Mouse (Mus musculus) spleen, postnatal 14 days (tissue): ENCODE results near the gene Shisa5.

Experiments used
- DNase-seq, 2 experiments: peaks; one replicate each; pipeline ENCODE4 v3.0.0; 2021 to 2022; ENCODE audit warnings: low spot score in 2 of 2

Shisa5 gene

DNA sequence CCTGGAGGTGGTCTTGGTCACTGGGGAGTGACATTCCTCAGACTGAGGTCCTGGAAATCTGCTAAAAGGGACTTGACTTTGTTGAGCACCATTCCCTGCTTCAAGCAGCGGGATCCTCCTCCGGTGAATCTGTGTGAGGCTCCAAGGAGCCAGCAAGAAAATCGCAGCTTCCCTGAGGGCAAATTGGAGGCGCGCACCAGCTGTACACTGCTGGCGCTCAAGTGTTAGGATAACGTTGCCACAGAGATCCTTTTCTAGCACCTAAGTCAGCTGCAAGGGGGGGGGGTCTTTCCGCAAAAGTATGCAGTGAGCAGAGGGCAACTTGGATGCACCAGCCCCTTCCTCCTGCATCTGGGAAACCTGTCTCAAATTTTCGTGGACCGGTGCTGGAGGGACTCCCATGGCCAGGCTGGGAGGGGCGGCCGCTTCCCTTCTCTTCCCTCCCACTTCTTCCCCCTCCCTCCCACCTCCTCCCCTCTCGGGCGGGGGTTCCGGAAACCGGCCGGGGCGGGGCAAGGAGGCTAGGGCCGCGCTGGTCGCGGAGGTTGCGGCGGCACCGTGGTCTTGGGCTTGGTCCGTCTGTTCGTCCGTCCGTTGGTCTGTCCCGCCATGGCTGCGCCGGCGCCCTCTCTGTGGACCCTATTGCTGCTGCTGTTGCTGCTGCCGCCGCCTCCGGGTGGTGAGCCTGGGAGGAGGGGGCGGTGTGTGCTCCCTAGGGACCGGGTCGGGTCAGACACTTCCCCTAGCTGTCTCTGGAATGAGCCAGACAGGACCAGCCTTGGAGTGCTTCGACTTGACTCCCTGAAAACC lies at the start of gene Shisa5:
Gene Shisa5 (plus strand): TSS at position 480 of the 810 bp plus-strand sequence.
- peak; percentile 54 to 57 for DNase-seq

DNA sequence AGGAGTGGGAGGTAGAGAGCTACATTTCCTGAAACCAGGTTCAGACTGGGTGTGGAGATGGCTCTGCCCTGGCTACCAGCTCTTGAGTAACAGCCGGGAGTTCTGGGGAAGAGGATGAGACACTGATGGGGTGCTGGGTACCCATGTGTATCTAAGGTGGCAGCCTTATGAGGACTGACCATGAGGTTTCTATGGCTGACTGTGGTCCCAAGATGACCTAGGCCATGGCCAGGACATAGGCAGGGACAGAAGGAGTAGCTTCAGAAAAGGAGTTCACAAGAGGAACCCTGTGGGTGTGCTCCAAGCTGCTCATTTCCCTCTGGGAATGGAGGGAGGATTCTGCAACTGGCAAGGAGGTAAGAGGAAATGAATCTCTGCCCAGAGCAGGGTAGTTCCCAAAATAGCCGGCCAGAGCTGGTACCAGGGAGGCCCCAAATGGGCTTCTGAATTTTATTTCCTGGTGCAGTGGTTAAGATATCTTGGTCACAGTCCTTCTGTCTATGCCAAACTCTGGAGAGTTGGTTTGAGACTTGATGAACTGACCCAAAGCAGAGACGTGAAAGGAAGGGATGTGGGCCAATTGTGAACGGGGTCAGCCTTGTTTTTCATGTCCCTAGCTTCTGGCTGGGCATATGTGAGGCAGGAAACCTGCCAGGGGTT lies 48.4 kb upstream of the Shisa5 start:
- DNase-seq: no peak

DNA sequence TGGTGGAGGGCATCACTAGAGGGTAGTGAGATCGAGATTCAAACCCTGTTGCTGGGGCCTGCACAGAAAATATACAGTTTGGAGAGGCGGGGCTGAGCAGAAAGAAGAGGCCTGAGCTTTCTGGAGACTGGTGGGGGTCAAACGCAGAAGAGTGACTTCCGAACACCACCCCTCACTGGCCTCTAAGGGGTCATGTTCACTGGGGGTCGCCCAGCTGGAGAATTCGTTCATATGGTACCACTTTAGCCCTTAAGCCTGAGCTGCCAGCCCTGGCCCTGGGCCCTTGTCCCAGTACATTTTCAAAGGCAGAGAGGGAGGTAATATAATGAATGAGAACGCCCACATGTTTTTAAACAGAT lies 47.9 kb upstream of the Shisa5 start:
- DNase-seq: no peak

GRCm38 (mm10) chr9:108991428-108992084 lies 46.8 kb upstream of the Shisa5 start, which contains the start of gene Pfkfb4:
Pfkfb4 (plus strand) TSS chr9:108991778.
- peak; percentile 79 to 85 for DNase-seq

- DNase-seq: no peak
Measured at GRCm38 (mm10) chr9:108992085-108992469, 46.3 kb upstream of the Shisa5 start.

DNA sequence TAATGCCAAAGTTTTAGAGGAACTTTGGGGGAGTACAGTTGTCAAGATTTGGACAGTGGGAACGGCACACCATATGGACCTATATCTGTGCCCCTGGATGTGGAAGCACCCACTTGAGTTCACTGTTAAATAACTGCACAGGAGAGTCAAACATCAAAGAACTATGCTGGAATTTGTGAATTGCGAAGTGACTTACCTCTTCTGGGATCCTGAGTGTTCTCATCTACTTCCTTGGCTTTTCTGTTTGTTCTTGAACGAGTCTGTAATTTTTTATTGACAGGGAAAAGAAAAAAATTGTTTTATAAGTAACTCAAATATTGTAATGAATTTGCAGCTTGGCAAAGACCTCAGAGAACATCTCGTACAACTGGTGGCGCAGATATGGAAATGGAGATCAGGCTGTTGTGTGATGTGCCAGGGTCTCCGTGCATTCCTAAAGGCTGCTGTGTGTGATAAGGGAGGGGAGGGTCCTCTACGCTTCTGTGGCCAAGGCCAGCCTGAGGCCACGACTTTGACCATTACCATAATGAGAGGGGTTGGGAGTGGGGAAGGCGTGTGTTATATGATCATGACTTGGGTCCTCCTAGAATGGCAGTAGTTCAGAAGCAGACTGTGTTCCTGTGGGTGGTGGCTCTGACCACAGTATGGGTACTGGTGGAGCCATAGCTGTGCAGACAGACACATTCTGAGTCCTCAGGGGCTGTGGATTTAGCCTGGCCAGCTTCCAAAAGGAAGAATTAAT lies 45.6 kb upstream of the Shisa5 start:
- DNase-seq: no peak

GRCm38 (mm10) chr9:108996411-108996810 lies 42.0 kb upstream of the Shisa5 start:
- no peak for DNase-seq

- DNase-seq: no peak
Measured at GRCm38 (mm10) chr9:108998287-108999166, 39.8 kb upstream of the Shisa5 start.

DNA sequence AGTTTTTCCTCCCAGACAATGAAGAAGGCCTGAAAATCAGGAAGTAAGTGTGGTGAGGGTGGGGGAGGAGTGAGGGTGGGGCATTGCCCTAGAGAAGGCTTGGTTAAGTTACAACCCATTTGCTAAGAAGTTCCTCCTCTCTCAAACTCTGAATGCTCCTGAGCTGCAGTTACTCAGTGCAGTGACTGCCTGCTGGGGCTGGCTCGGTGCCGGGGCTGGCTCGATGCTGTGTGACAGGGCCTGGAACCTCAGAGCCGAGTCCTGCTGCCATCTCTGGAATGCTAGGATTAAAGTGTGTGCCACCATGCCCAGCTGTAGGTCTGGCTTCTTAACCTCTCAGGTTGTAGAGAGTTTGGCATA lies 39.2 kb upstream of the Shisa5 start:
- DNase-seq: no peak

DNA sequence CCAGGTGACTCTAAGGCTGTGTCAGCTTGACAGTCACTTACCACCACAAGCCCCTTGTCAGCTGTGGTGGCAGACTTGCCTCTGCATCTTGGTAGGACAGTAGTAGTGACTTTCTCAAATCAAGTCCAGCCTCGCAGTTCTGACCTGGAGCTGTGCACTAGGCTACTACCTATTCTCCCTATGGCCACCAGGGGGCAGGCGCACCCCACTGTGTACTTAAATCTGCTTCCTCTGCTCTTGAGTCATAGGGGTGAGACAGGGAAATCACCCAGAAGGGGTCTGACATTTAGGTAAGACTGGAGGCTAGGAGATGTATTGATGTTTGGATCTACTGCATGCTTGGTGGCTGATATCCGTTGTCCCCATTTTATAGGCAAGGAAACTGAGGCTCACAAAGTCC lies 37.6 kb upstream of the Shisa5 start:
- peak; percentile 30 to 58 for DNase-seq

DNA sequence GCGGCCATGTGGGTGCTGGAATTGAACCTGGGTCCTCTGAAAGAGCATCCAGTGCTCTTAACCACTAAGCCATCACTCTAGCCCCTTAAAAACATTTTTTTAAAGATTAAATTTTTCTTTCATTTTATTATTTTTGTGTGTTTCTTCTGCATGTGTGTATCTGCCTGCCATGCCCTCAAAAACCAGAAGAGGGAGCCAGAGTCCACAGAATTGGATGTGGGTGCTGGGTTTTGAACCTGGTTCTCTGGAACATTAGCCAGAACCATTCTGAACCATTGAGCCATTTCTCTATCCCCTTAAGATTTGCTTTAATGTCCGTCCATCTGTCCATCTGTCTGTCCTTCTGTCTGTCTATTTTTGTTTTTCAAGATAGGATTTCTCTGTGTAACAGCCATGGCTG lies 35.2 kb upstream of the Shisa5 start:
- peak in 1 of 2 experiments; percentile 67 for DNase-seq

DNA sequence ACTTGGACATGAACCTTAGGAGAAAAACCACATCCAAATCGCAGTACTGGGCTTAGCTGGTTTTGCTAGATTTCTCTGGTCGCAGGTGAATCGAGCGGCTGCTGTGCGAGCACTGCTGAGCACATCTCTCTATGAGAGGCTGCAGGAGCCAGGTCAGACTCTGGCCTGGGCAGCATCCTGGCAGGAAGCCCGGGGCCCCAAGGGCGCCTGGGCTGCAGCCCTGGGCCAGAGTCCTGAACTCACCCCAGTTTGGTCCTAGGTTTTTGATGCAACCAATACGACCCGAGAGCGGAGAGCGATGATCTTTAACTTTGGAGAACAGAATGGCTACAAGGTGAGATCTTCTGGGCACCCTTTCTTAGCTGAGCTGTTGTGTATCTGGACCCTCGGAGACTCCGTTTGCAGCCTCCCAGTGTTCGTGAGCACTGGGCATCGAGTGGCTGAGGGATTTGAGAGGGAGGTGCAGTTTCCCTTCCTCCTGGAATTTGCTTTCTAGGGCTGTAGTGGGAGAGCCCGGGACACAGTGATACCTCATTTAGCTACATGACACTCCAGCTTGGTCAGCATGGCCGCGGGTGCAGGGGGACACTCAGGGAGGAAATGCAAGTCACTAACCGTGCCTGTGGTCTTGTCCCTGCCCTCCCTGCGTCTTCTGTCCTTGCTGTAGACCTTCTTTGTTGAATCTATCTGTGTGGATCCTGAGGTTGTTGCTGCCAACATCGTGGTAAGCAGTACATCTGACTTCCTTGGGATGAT lies 31.2 kb upstream of the Shisa5 start:
- DNase-seq: no peak

DNA sequence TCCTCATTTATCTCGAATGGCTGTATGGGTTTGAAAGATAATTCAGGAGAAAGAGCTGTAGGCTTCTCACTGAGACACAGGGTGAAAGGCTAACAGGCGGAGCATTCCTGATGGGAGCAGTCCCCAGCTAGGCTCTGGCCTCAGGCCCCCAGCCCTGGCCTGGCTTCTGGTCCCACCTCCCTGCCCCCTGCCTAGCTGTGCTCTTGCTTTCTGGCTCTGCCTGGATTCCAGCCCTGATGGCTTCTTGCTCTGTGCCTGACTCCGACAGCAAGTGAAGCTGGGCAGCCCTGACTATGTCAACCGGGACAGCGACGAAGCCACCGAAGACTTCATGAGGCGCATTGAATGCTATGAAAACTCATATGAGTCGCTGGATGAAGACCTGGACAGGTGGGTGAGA lies 30.3 kb upstream of the Shisa5 start:
- DNase-seq: no peak

GRCm38 (mm10) chr9:109008994-109009635 lies 29.2 kb upstream of the Shisa5 start:
- no peak for DNase-seq

GRCm38 (mm10) chr9:109009636-109010315 lies 28.6 kb upstream of the Shisa5 start:
- no peak for DNase-seq

GRCm38 (mm10) chr9:109010316-109010690 lies 28.1 kb upstream of the Shisa5 start:
- DNase-seq: no peak

GRCm38 (mm10) chr9:109015397-109015796 lies 23.0 kb upstream of the Shisa5 start:
- no peak for DNase-seq

- no peak for DNase-seq
Measured at GRCm38 (mm10) chr9:109016973-109017604, 21.3 kb upstream of the Shisa5 start.

DNA sequence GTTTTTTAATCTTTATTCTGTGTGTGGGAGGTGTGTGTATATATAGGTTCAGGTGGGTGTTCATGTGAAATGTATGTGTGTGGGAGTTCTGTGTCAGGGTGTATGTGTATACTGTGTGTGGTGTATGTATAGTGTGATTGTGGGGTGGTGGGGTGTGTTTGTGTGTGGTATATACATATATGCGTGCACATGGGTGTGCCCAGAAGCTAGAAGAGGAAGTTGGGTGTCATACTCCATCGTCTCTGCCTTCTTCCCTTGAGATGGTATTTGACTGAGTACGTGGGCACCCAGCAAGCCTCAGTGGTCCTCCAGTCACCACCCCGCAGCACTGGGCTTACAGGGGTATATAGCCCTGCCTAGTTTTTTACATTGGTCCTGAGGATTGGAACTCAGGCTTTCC lies 16.9 kb upstream of the Shisa5 start:
- DNase-seq: peak in 1 of 2 experiments; percentile 6
